ENCODE assay signal across 13 mouse cellular contexts in genomic region chr8:106646731-106647130, GRCm38 (mm10). TPM values are rescaled to one million over a fixed set of nuclear protein-coding genes. Genes with fewer than 3 reads are reported as not detected.
DNase-seq lines count a peak whose midpoint lies in the region; ATAC-seq and TF ChIP-seq lines count a peak whose summit lies in the region.
"Had no signal": no experiment of that assay in that cellular context is flagged by ENCODE, and none has a peak within 500 bp of the region (broad histone marks: within the 10 kb centered on the region; RNA-seq: fewer than 3 reads in every experiment).

No protein-coding gene starts in this region.

- WGBS in intestine, embryonic 14.5 days: 67% methylated on average over 5 of the region's 5 CpGs
- 55% methylated on average over 5 of the region's 5 CpGs for WGBS in lung, postnatal 0 days
- WGBS in stomach, postnatal 0 days: 46% methylated on average over 5 of the region's 5 CpGs
- 86% methylated on average over 5 of the region's 5 CpGs for WGBS in midbrain, embryonic 16.5 days

- TF ChIP-seq POLR2A in ES-Bruce4 (IDR thresholded peaks at IDR 0.05; ENCODE audit: insufficient read depth, low read length): no peak

- TF ChIP-seq CTCF in ES-Bruce4 (IDR thresholded peaks at IDR 0.05; ENCODE audit: low read depth, low read length): no peak
- TF ChIP-seq CTCF in lung, postnatal 0 days (IDR thresholded peaks at IDR 0.05): no peak
- TF ChIP-seq CTCF in stomach, postnatal 0 days (IDR thresholded peaks at IDR 0.05; ENCODE audit: low read depth): no peak

- TF ChIP-seq EP300 in ES-Bruce4 (IDR thresholded peaks at IDR 0.05; ENCODE audit: insufficient read depth, low read depth, low read length): no peak
- TF ChIP-seq EP300 in lung, postnatal 0 days (IDR thresholded peaks at IDR 0.05): peak; percentile 76; the same call in 1 of the 2 replicates
- TF ChIP-seq EP300 in stomach, postnatal 0 days (optimal IDR thresholded peaks at IDR 0.05): peak; percentile 72

- H3K9ac ChIP-seq in ES-Bruce4 (ENCODE audit: low read depth, poor library complexity, severe bottlenecking): no peak overlapping the region
- no peak overlapping the region for H3K9ac ChIP-seq in intestine, embryonic 14.5 days (ENCODE audit: low read length)
- no peak overlapping the region for H3K9ac ChIP-seq in lung, postnatal 0 days (replicated peaks; ENCODE audit: low read depth)
- H3K9ac ChIP-seq in stomach, postnatal 0 days (ENCODE audit: low read length): no peak overlapping the region
- no peak overlapping the region for H3K9ac ChIP-seq in midbrain, embryonic 16.5 days (ENCODE audit: low read depth, low read length)
- H3K9ac ChIP-seq: neural tube, embryonic 12.5 days had no signal

- DNase-seq in intestine, embryonic 14.5 days (ENCODE audit: low spot score): no peak
- peak; percentile 79 for DNase-seq in lung, postnatal 0 days (ENCODE audit: low spot score)
- DNase-seq in stomach, postnatal 0 days (ENCODE audit: low spot score): peak; percentile 63
- no peak for DNase-seq in embryo, embryonic 9.5 days (ENCODE audit: extremely low spot score)

- H3K4me3 ChIP-seq in ES-Bruce4 (ENCODE audit: low read depth, low read length): no peak overlapping the region
- H3K4me3 ChIP-seq in intestine, embryonic 14.5 days (ENCODE audit: low read depth, low read length): no peak overlapping the region
- H3K4me3 ChIP-seq in lung, postnatal 0 days (ENCODE audit: low read depth, low read length): no peak overlapping the region
- H3K4me3 ChIP-seq in stomach, postnatal 0 days (ENCODE audit: low read depth, low read length): no peak overlapping the region
- no peak overlapping the region for H3K4me3 ChIP-seq in midbrain, embryonic 16.5 days (ENCODE audit: low read depth, low read length)
- H3K4me3 ChIP-seq: forebrain, embryonic 10.5 days; heart, embryonic 10.5 days; neural tube, embryonic 12.5 days had no signal

- no peak for ATAC-seq in intestine, embryonic 14.5 days (replicated peaks; ENCODE audit: low FRiP score, low TSS enrichment, low read depth)
- ATAC-seq in lung, postnatal 0 days: peak; percentile 80
- ATAC-seq in stomach, postnatal 0 days (ENCODE audit: low FRiP score, low TSS enrichment): peak; percentile 51
- ATAC-seq in CD4-positive, CD25-positive, alpha-beta regulatory T cell, adult 4 months: no peak
- no peak for ATAC-seq in midbrain, embryonic 16.5 days

- no peak overlapping the region for H3K4me2 ChIP-seq in intestine, embryonic 14.5 days (ENCODE audit: low read length)
- H3K4me2 ChIP-seq in lung, postnatal 0 days (replicated peaks; ENCODE audit: low read depth, low read length): no peak overlapping the region
- peak overlapping the region; percentile 29; the same call in 1 of the 2 replicates for H3K4me2 ChIP-seq in stomach, postnatal 0 days (replicated peaks; ENCODE audit: low read depth)
- no peak overlapping the region for H3K4me2 ChIP-seq in midbrain, embryonic 16.5 days (ENCODE audit: low read length)
- H3K4me2 ChIP-seq: liver, embryonic 11.5 days; neural tube, embryonic 12.5 days had no signal

- H3K27me3 ChIP-seq in ES-Bruce4 (ENCODE audit: control insufficient read depth, insufficient read depth, low read length, poor library complexity, severe bottlenecking): no peaks in the 10 kb centered on the region
- H3K27me3 ChIP-seq in intestine, embryonic 14.5 days (replicated peaks; ENCODE audit: control insufficient read depth, insufficient read depth, low read length): no peaks in the 10 kb centered on the region
- no peaks in the 10 kb centered on the region for H3K27me3 ChIP-seq in lung, postnatal 0 days (replicated peaks; ENCODE audit: insufficient read depth, low read length)
- H3K27me3 ChIP-seq in stomach, postnatal 0 days (ENCODE audit: control insufficient read depth, insufficient read depth, low read length): no peaks in the 10 kb centered on the region
- no peaks in the 10 kb centered on the region for H3K27me3 ChIP-seq in midbrain, embryonic 16.5 days (ENCODE audit: control insufficient read depth, insufficient read depth, low read depth, low read length)
- H3K27me3 ChIP-seq: neural tube, embryonic 12.5 days had no signal

- H3K36me3 ChIP-seq in ES-Bruce4 (ENCODE audit: control insufficient read depth, insufficient read depth, low read length, poor library complexity, severe bottlenecking): peaks cover 36% of the 10 kb centered on the region
- H3K36me3 ChIP-seq in intestine, embryonic 14.5 days (ENCODE audit: control insufficient read depth, insufficient read depth, low read length): 0 out of 2 replicates have a peak, but pooled peaks cover 3% of the 10 kb centered on the region
- no peaks in the 10 kb centered on the region for H3K36me3 ChIP-seq in lung, postnatal 0 days (ENCODE audit: insufficient read depth, low read length)
- H3K36me3 ChIP-seq in stomach, postnatal 0 days (ENCODE audit: control insufficient read depth, insufficient read depth, low read length): peaks cover 2% of the 10 kb centered on the region; the same call in 1 of the 2 replicates
- no peaks in the 10 kb centered on the region for H3K36me3 ChIP-seq in midbrain, embryonic 16.5 days (ENCODE audit: control insufficient read depth, insufficient read depth, low read length)
- H3K36me3 ChIP-seq: forebrain, embryonic 10.5 days; heart, embryonic 10.5 days; neural tube, embryonic 12.5 days had no signal

- H3K9me3 ChIP-seq in ES-Bruce4 (replicated peaks; ENCODE audit: control insufficient read depth, insufficient read depth, low read length, poor library complexity, severe bottlenecking): no peaks in the 10 kb centered on the region
- no peaks in the 10 kb centered on the region for H3K9me3 ChIP-seq in intestine, embryonic 14.5 days (ENCODE audit: control insufficient read depth, low read length)
- H3K9me3 ChIP-seq in lung, postnatal 0 days (ENCODE audit: low read length): no peaks in the 10 kb centered on the region
- H3K9me3 ChIP-seq in stomach, postnatal 0 days (ENCODE audit: control insufficient read depth, low read length): no peaks in the 10 kb centered on the region
- no peaks in the 10 kb centered on the region for H3K9me3 ChIP-seq in midbrain, embryonic 16.5 days (replicated peaks; ENCODE audit: control insufficient read depth, low read length, poor library complexity, severe bottlenecking)
- H3K9me3 ChIP-seq: forebrain, embryonic 10.5 days; heart, embryonic 10.5 days; neural tube, embryonic 12.5 days had no signal

- H3K4me1 ChIP-seq in ES-Bruce4 (ENCODE audit: control insufficient read depth, insufficient read depth, low read length): peaks cover under 1% of the 10 kb centered on the region
- no peaks in the 10 kb centered on the region; the same call in 1 of the 2 replicates for H3K4me1 ChIP-seq in intestine, embryonic 14.5 days (replicated peaks; ENCODE audit: control insufficient read depth, insufficient read depth, low read length)
- no peaks in the 10 kb centered on the region for H3K4me1 ChIP-seq in lung, postnatal 0 days (ENCODE audit: insufficient read depth, low read depth, low read length)
- H3K4me1 ChIP-seq in stomach, postnatal 0 days (replicated peaks; ENCODE audit: control insufficient read depth, insufficient read depth): no peaks in the 10 kb centered on the region; the same call in 1 of the 2 replicates
- H3K4me1 ChIP-seq in midbrain, embryonic 16.5 days (ENCODE audit: control insufficient read depth, insufficient read depth, low read length): no peaks in the 10 kb centered on the region
- H3K4me1 ChIP-seq: heart, embryonic 10.5 days; neural tube, embryonic 12.5 days had no signal

- peak overlapping the region; percentile 71 for H3K27ac ChIP-seq in ES-Bruce4 (ENCODE audit: insufficient read depth, low read length)
- H3K27ac ChIP-seq in intestine, embryonic 14.5 days (ENCODE audit: low read depth): peak overlapping the region; percentile 2; the same call in 1 of the 2 replicates
- peak overlapping the region; percentile 75 for H3K27ac ChIP-seq in lung, postnatal 0 days (ENCODE audit: low read length)
- H3K27ac ChIP-seq in stomach, postnatal 0 days (replicated peaks): peak overlapping the region; percentile 91
- H3K27ac ChIP-seq in midbrain, embryonic 16.5 days (ENCODE audit: low read length): no peak overlapping the region
- H3K27ac ChIP-seq: forebrain, embryonic 10.5 days; heart, embryonic 10.5 days; hindbrain, postnatal 0 days; kidney, postnatal 0 days; neural tube, embryonic 12.5 days had no signal

RNA-seq across cellular contexts. Expression of gene Tango6, which starts 36.1 kb away (rescaled TPM):
- 12.5 and 14.1 TPM in 2 replicates for polyA plus RNA-seq in ES-Bruce4 (2011; ENCODE audit: insufficient read depth, insufficient read length, low read depth, missing spikeins)
- 9.1 and 10.9 TPM in 2 replicates for polyA plus RNA-seq in intestine, embryonic 14.5 days (2014; fragmentation: Nextera tagmentation; extraction: Ambion mirVana)
- polyA plus RNA-seq in lung, postnatal 0 days (2015; fragmentation: Nextera tagmentation; extraction: Ambion mirVana): 3.5 and 3.7 TPM in 2 replicates
- polyA plus RNA-seq in stomach, postnatal 0 days (2015; fragmentation: Nextera tagmentation; extraction: Ambion mirVana): 3.0 and 3.1 TPM in 2 replicates
- 10 to 100 TPM in 1 of 2 experiments, 1 to 10 TPM in 1; 8.6 to 16.3 TPM for polyA plus RNA-seq in CD4-positive, CD25-positive, alpha-beta regulatory T cell, adult 4 months (2017; shearing (Covaris generic))
- 6.1 and 6.3 TPM in 2 replicates for polyA plus RNA-seq in midbrain, embryonic 16.5 days (2015; fragmentation: Nextera tagmentation; extraction: Ambion mirVana)

RNA-seq across cellular contexts. Expression of gene Cdh1, which starts 43.6 kb away (rescaled TPM):
- 347 and 358 TPM in 2 replicates for polyA plus RNA-seq in ES-Bruce4 (2011; ENCODE audit: insufficient read depth, insufficient read length, low read depth, missing spikeins)
- 141 and 152 TPM in 2 replicates for polyA plus RNA-seq in intestine, embryonic 14.5 days (2014; fragmentation: Nextera tagmentation; extraction: Ambion mirVana)
- 88.2 and 106 TPM in 2 replicates for polyA plus RNA-seq in lung, postnatal 0 days (2015; fragmentation: Nextera tagmentation; extraction: Ambion mirVana)
- polyA plus RNA-seq in stomach, postnatal 0 days (2015; fragmentation: Nextera tagmentation; extraction: Ambion mirVana): 118 and 131 TPM in 2 replicates
- under 1 TPM; 0.56 to 0.81 TPM for polyA plus RNA-seq in CD4-positive, CD25-positive, alpha-beta regulatory T cell, adult 4 months (2017; shearing (Covaris generic))
- 3.8 and 4.1 TPM in 2 replicates for polyA plus RNA-seq in midbrain, embryonic 16.5 days (2015; fragmentation: Nextera tagmentation; extraction: Ambion mirVana)

Comparison
In these comparisons a context has a peak if more than half of its experiments do, and no peak if none do; other contexts are left out.
1. ATAC-seq: peak in lung, postnatal 0 days (single experiment) and stomach, postnatal 0 days (single experiment); none in intestine, embryonic 14.5 days (single experiment), CD4-positive, CD25-positive, alpha-beta regulatory T cell, adult 4 months (single experiment) and midbrain, embryonic 16.5 days (single experiment).
2. DNase-seq: peak in lung, postnatal 0 days (single experiment) and stomach, postnatal 0 days (single experiment); none in intestine, embryonic 14.5 days (single experiment) and embryo, embryonic 9.5 days (single experiment).
3. RNA of gene Cdh1, which starts 43.6 kb away (polyA plus RNA-seq): 347 to 358 TPM in ES-Bruce4, 141 to 152 TPM in intestine, embryonic 14.5 days, 118 to 131 TPM in stomach, postnatal 0 days and 88.2 to 106 TPM in lung, postnatal 0 days; 3.8 to 4.1 TPM in midbrain, embryonic 16.5 days and 0.56 to 0.81 TPM in CD4-positive, CD25-positive, alpha-beta regulatory T cell, adult 4 months; every median in the first group is over 10 times any median in the second.